Mouse (Mus musculus) liver, postnatal 0 days (tissue): ENCODE measurements at regions not wholly inside any gene's neighbourhood (a gene's known extent, or its start where the extent isn't known, plus 50 kb on each side); places are given as distances from the start of the nearest gene placed in this dataset.

Experiments used
- CTCF ChIP-seq: sonication (generic); IDR thresholded peaks from 2 replicates; pipeline ENCODE4 v1.5.1; 2016; ENCODE audit warnings: antibody characterized with exemption, low read depth
- EP300 ChIP-seq: IDR thresholded peaks from 2 replicates; pipeline ENCODE4 v1.6.1; 2016; ENCODE audit warnings: antibody characterized with exemption, low read depth, mild to moderate bottlenecking

- TF ChIP-seq CTCF: no peak
- no peak for TF ChIP-seq EP300
These were observed 593.8 kb downstream of the Tmem114 start for GRCm38 (mm10) chr16:7831142-7831541.
